Mouse (Mus musculus) heart, embryonic 11.5 days (tissue): ENCODE data around the gene Zfp777. TPM values are rescaled to one million over a fixed set of nuclear protein-coding genes. Genes with fewer than 3 reads are reported as not detected.
A peak's percentile ranks its signal among the peaks of the same experiment; 100 is the strongest.

Experiments
- ATAC-seq: fragments of 200-750 bp; cut with Nextera tagmentation; replicated peaks from 2 replicates; pipeline ENCODE4 v1.8.0; 2017; ENCODE audit warnings: moderate library complexity; ENCODE audit not compliant: insufficient number of reproducible peaks, low FRiP score, low TSS enrichment
- H3K27ac ChIP-seq: fragments of 300-500 bp; sonication (generic); 2 replicates; pipeline ENCODE4 v1.5.1; 2014; ENCODE audit warnings: mild to moderate bottlenecking, low read depth, low read length
- H3K27me3 ChIP-seq: fragments of 300-500 bp; sonication (generic); 2 replicates; pipeline ENCODE4 v1.6.1; 2014; ENCODE audit warnings: mild to moderate bottlenecking, low read length, mixed read lengths; ENCODE audit not compliant: control insufficient read depth, insufficient read depth
- H3K36me3 ChIP-seq: fragments of 300-500 bp; sonication (generic); 2 replicates; pipeline ENCODE4 v1.6.1; 2014; ENCODE audit warnings: mild to moderate bottlenecking, low read length, moderate library complexity, mixed read lengths; ENCODE audit not compliant: control insufficient read depth, insufficient read depth
- H3K4me1 ChIP-seq: fragments of 300-500 bp; sonication (generic); 2 replicates; pipeline ENCODE4 v1.6.1; 2014; ENCODE audit warnings: low read length; ENCODE audit not compliant: control insufficient read depth, insufficient read depth
- H3K4me2 ChIP-seq: fragments of 300-500 bp; sonication (generic); 2 replicates; pipeline ENCODE4 v1.6.1; 2014; ENCODE audit warnings: mild to moderate bottlenecking, moderate library complexity
- H3K4me3 ChIP-seq: fragments of 300-500 bp; sonication (generic); 2 replicates; pipeline ENCODE4 v1.5.1; 2014; ENCODE audit warnings: low read depth, low read length
- H3K9ac ChIP-seq: fragments of 300-500 bp; sonication (generic); 2 replicates; pipeline ENCODE4 v1.6.1; 2014; ENCODE audit warnings: mild to moderate bottlenecking, low read depth, low read length, moderate library complexity
- H3K9me3 ChIP-seq: fragments of 300-500 bp; sonication (generic); replicated peaks from 2 replicates; pipeline ENCODE4 v1.6.1; 2016; ENCODE audit warnings: low read length; ENCODE audit not compliant: control insufficient read depth
- WGBS: fragments of 180-500 bp; shearing (Covaris S2); extraction: QIAGEN DNeasy Blood & Tissue Kit; methylation state at CpG from one replicate; pipeline ENCODE4 v1.1.7; 2014; ENCODE audit not compliant: insufficient replicate concordance; 5-methylcytosine and 5-hydroxymethylcytosine counted together
- polyA plus RNA-seq: library from polyadenylated mRNA; unstranded; fragments of >200 nt; fragmentation: Nextera tagmentation; extraction: Ambion mirVana; gene quantifications from 2 replicates; pipeline ENCODE4 v1.2.1, GENCODE M21; 2014

Zfp777 gene
- polyA plus RNA-seq, 1 experiment from 2014 or later: 4.2 TPM

- H3K4me2 ChIP-seq: no peak overlapping the region
- no peaks in the 10 kb centered on the region for H3K4me1 ChIP-seq
- 69% methylated on average over 1 of the region's 1 CpGs for WGBS
- H3K36me3 ChIP-seq: peaks cover 41% of the 10 kb centered on the region
- H3K9ac ChIP-seq: no peak overlapping the region
- no peak for ATAC-seq
- H3K4me3 ChIP-seq: no peak overlapping the region
- no peak overlapping the region for H3K27ac ChIP-seq
- peaks cover 64% of the 10 kb centered on the region for H3K27me3 ChIP-seq
- peaks cover 34% of the 10 kb centered on the region for H3K9me3 ChIP-seq
Observed at GRCm38 (mm10) chr6:48021678-48022077, 27.0 kb downstream of the Zfp777 start.

GRCm38 (mm10) chr6:48020006-48020405, 28.7 kb downstream of the Zfp777 start:
- H3K4me1 ChIP-seq: peaks cover 4% of the 10 kb centered on the region; the same call in 1 of the 2 replicates
- peaks cover 21% of the 10 kb centered on the region for H3K9me3 ChIP-seq
- H3K27ac ChIP-seq: no peak overlapping the region
- no peak overlapping the region for H3K9ac ChIP-seq
- no peak overlapping the region for H3K4me3 ChIP-seq
- WGBS: 85% methylated on average over 2 of the region's 2 CpGs
- peaks cover 80% of the 10 kb centered on the region for H3K27me3 ChIP-seq
- H3K36me3 ChIP-seq: peaks cover 25% of the 10 kb centered on the region
- no peak for ATAC-seq
- no peak overlapping the region for H3K4me2 ChIP-seq

GRCm38 (mm10) chr6:48016841-48017240, 31.9 kb downstream of the Zfp777 start:
- H3K27me3 ChIP-seq: peaks cover 87% of the 10 kb centered on the region
- no peak overlapping the region for H3K27ac ChIP-seq
- no peak for ATAC-seq
- no peaks in the 10 kb centered on the region; the same call in 1 of the 2 replicates for H3K9me3 ChIP-seq
- no peak overlapping the region for H3K4me3 ChIP-seq
- no peak overlapping the region for H3K4me2 ChIP-seq
- peaks cover 4% of the 10 kb centered on the region; the same call in 1 of the 2 replicates for H3K4me1 ChIP-seq
- 92% methylated on average over 9 of the region's 9 CpGs for WGBS
- H3K36me3 ChIP-seq: no peaks in the 10 kb centered on the region
- H3K9ac ChIP-seq: no peak overlapping the region

- ATAC-seq: peak; percentile 80
- under 1% methylated on average over 22 of the region's 24 CpGs for WGBS
Observed at GRCm38 (mm10) chr6:48016090-48016521, 32.6 kb downstream of the Zfp777 start.

GRCm38 (mm10) chr6:48010727-48011126, 38.0 kb downstream of the Zfp777 start:
- peaks cover 2% of the 10 kb centered on the region; the same call in 1 of the 2 replicates for H3K4me1 ChIP-seq
- H3K4me3 ChIP-seq: no peak overlapping the region
- ATAC-seq: peak; percentile 67
- no peaks in the 10 kb centered on the region; the same call in none of the 2 replicates for H3K9me3 ChIP-seq
- peaks cover 74% of the 10 kb centered on the region for H3K27me3 ChIP-seq
- no peaks in the 10 kb centered on the region for H3K36me3 ChIP-seq
- no peak overlapping the region for H3K9ac ChIP-seq
- 36% methylated on average over 8 of the region's 8 CpGs for WGBS
- H3K4me2 ChIP-seq: no peak overlapping the region
- H3K27ac ChIP-seq: no peak overlapping the region

More at GRCm38 (mm10) chr6:48016090-48016521, 32.6 kb downstream of the Zfp777 start:
- Histone ChIP-seq H3K9me3 (no peaks in the 10 kb centered on the region; the same call in 1 of the 2 replicates), H3K27ac (no peak overlapping the region), H3K9ac (no peak overlapping the region), H3K4me3 (peak overlapping the region; percentile 31), H3K36me3 (no peaks in the 10 kb centered on the region), H3K27me3 (peaks cover 88% of the 10 kb centered on the region), H3K4me1 (peaks cover 5% of the 10 kb centered on the region; the same call in 1 of the 2 replicates), H3K4me2 (peak overlapping the region; percentile 63)

- Histone ChIP-seq H3K4me2 (no peak overlapping the region), H3K4me1 (no peaks in the 10 kb centered on the region), H3K27ac (no peak overlapping the region), H3K4me3 (no peak overlapping the region), H3K9ac (no peak overlapping the region), H3K27me3 (peaks cover 81% of the 10 kb centered on the region), H3K9me3 (peaks cover 5% of the 10 kb centered on the region), H3K36me3 (no peaks in the 10 kb centered on the region)
- 89% methylated on average over 9 of the region's 9 CpGs for WGBS
- ATAC-seq: no peak
Observed at GRCm38 (mm10) chr6:47995661-47996060, 53.0 kb downstream of the Zfp777 start.

GRCm38 (mm10) chr6:47983936-47984335, 64.8 kb downstream of the Zfp777 start:
- H3K4me3 ChIP-seq: no peak overlapping the region
- H3K9ac ChIP-seq: no peak overlapping the region
- H3K4me1 ChIP-seq: no peaks in the 10 kb centered on the region
- H3K27ac ChIP-seq: no peak overlapping the region
- H3K4me2 ChIP-seq: no peak overlapping the region
- H3K36me3 ChIP-seq: no peaks in the 10 kb centered on the region
- no peaks in the 10 kb centered on the region; the same call in 1 of the 2 replicates for H3K9me3 ChIP-seq
- WGBS: 19% methylated on average over 2 of the region's 2 CpGs
- H3K27me3 ChIP-seq: peaks cover 44% of the 10 kb centered on the region
- no peak for ATAC-seq

- no peak overlapping the region for H3K27ac ChIP-seq
- no peaks in the 10 kb centered on the region for H3K9me3 ChIP-seq
- no peaks in the 10 kb centered on the region for H3K36me3 ChIP-seq
- no peak overlapping the region for H3K4me2 ChIP-seq
- H3K4me1 ChIP-seq: no peaks in the 10 kb centered on the region
- H3K27me3 ChIP-seq: peaks cover 23% of the 10 kb centered on the region
- no peak overlapping the region for H3K9ac ChIP-seq
- no peak overlapping the region for H3K4me3 ChIP-seq
- 13% methylated on average over 6 of the region's 6 CpGs for WGBS
- peak; percentile 77 for ATAC-seq
Observed at GRCm38 (mm10) chr6:47978897-47979368, 69.8 kb downstream of the Zfp777 start.

GRCm38 (mm10) chr6:47974599-47974998, 74.1 kb downstream of the Zfp777 start:
- H3K27ac ChIP-seq: no peak overlapping the region
- H3K4me3 ChIP-seq: no peak overlapping the region
- no peaks in the 10 kb centered on the region for H3K4me1 ChIP-seq
- ATAC-seq: no peak
- no peak overlapping the region for H3K9ac ChIP-seq
- H3K36me3 ChIP-seq: no peaks in the 10 kb centered on the region
- WGBS: 80% methylated on average over 1 of the region's 1 CpGs
- no peak overlapping the region for H3K4me2 ChIP-seq
- no peaks in the 10 kb centered on the region for H3K9me3 ChIP-seq
- H3K27me3 ChIP-seq: peaks cover 22% of the 10 kb centered on the region; the same call in 1 of the 2 replicates
